Mouse (Mus musculus) lung, postnatal 10 days (tissue): ENCODE measurements around the gene BC030500.

ENCODE experiments used
- DNase-seq: peaks from one replicate; pipeline ENCODE4 v3.0.0; 2021

The BC030500 gene

GRCm38 (mm10) chr8:58911677-58912076, at the start of gene BC030500:
Gene BC030500 (plus strand): TSS chr8:58911755.
- no peak for DNase-seq

- no peak for DNase-seq
These were observed 25.1 kb upstream of the BC030500 start for GRCm38 (mm10) chr8:58886405-58886804.

- DNase-seq = no peak
These were observed 21.0 kb upstream of the BC030500 start for GRCm38 (mm10) chr8:58890591-58890990.

- no peak for DNase-seq
These were observed 15.6 kb upstream of the BC030500 start for GRCm38 (mm10) chr8:58895960-58896359.

- DNase-seq = no peak
These were observed 7.1 kb upstream of the BC030500 start for GRCm38 (mm10) chr8:58904465-58904864.

GRCm38 (mm10) chr8:58912196-58912839, 763 bp downstream of the BC030500 start, which contains the start of gene Galntl6:
Gene Galntl6 (minus strand): TSS chr8:58912640.
- DNase-seq = no peak

GRCm38 (mm10) chr8:58912840-58913639, 1.5 kb downstream of the BC030500 start:
- DNase-seq = no peak

GRCm38 (mm10) chr8:58913640-58913968, 2.0 kb downstream of the BC030500 start:
- DNase-seq = no peak

- no peak for DNase-seq
These were observed 3.6 kb downstream of the BC030500 start for GRCm38 (mm10) chr8:58915142-58915541.

GRCm38 (mm10) chr8:58931066-58931465, 19.5 kb downstream of the BC030500 start:
- DNase-seq = no peak

GRCm38 (mm10) chr8:58943773-58944172, 32.2 kb downstream of the BC030500 start:
- no peak for DNase-seq

- DNase-seq = no peak
These were observed 45.7 kb downstream of the BC030500 start for GRCm38 (mm10) chr8:58957195-58957739.
